Mouse (Mus musculus) neural tube, embryonic 13.5 days (tissue): Measurements from ENCODE around the gene Nemp1. TPM values are rescaled to one million over a fixed set of nuclear protein-coding genes. Genes with fewer than 3 reads are reported as not detected.

ENCODE experiments used
- ATAC-seq: fragments of 200-750 bp; cut with Nextera tagmentation; 2 replicates; pipeline ENCODE4 v1.8.0; 2017; ENCODE audit warnings: low read depth, mild to moderate bottlenecking, moderate TSS enrichment, moderate library complexity
- H3K27ac ChIP-seq: fragments of 300-500 bp; sonication (generic); replicated peaks from 2 replicates; pipeline ENCODE4 v1.5.1; 2015; ENCODE audit warnings: moderate library complexity, mild to moderate bottlenecking, inconsistent platforms
- H3K27me3 ChIP-seq: fragments of 300-500 bp; sonication (generic); 2 replicates; pipeline ENCODE4 v1.6.1; 2015; ENCODE audit warnings: mild to moderate bottlenecking, inconsistent platforms
- H3K36me3 ChIP-seq: fragments of 300-500 bp; sonication (generic); 2 replicates; pipeline ENCODE4 v1.6.1; 2015; ENCODE audit warnings: mild to moderate bottlenecking, inconsistent platforms
- H3K4me1 ChIP-seq: fragments of 300-500 bp; sonication (generic); replicated peaks from 2 replicates; pipeline ENCODE4 v1.6.1; 2015; ENCODE audit warnings: inconsistent platforms
- H3K4me2 ChIP-seq: fragments of 300-500 bp; sonication (generic); 2 replicates; pipeline ENCODE4 v1.6.1; 2015; ENCODE audit warnings: inconsistent platforms, mild to moderate bottlenecking, moderate library complexity
- H3K4me3 ChIP-seq: fragments of 300-500 bp; sonication (generic); 2 replicates; pipeline ENCODE4 v1.5.1; 2015; ENCODE audit warnings: mild to moderate bottlenecking, inconsistent platforms
- H3K9ac ChIP-seq: fragments of 300-500 bp; sonication (generic); 2 replicates; pipeline ENCODE4 v1.6.1; 2015; ENCODE audit warnings: moderate library complexity, mild to moderate bottlenecking, inconsistent platforms
- H3K9me3 ChIP-seq: fragments of 300-500 bp; sonication (generic); 2 replicates; pipeline ENCODE4 v1.6.1; 2016; ENCODE audit warnings: inconsistent platforms
- WGBS: fragments of 180-500 bp; shearing (Covaris S2); methylation state at CpG from one replicate; pipeline ENCODE4 v1.1.7; 2015; 5-methylcytosine and 5-hydroxymethylcytosine counted together
- polyA plus RNA-seq: library from polyadenylated mRNA; unstranded; fragments of >200 nt; fragmentation: Nextera tagmentation; extraction: Ambion mirVana; gene quantifications from 2 replicates; pipeline ENCODE4 v1.2.1, GENCODE M21; 2015

Nemp1 gene
- polyA plus RNA-seq, 1 experiment from 2014 or later, result 3.3 TPM

DNA sequence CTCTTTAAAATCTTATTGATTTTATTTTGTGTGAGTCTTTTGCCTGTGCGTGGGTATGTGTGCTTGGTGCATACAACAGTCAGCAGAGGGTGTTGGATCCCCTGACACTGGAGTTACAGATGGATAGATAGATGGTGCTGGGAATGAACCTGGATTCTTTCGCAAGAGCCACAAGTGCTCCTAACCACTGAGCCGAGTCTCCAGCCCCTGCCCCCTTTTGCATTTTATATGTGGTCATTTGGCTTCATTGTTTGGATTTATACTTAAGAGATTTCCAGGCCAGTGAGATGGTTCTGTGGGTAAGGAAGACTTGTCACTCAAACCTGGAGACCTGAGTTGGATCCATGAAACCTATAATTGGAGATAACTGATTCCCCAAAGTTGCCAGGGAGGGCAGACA lies 13.2 kb downstream of the Nemp1 start:
- Histone ChIP-seq H3K27me3 (no peaks in the 10 kb centered on the region), H3K4me2 (no peak overlapping the region), H3K9ac (no peak overlapping the region), H3K36me3 (no peaks in the 10 kb centered on the region), H3K4me1 (peaks cover 17% of the 10 kb centered on the region), H3K27ac (no peak overlapping the region), H3K4me3 (no peak overlapping the region), H3K9me3 (no peaks in the 10 kb centered on the region)
- WGBS, result 94% methylated on average over 3 of the region's 3 CpGs
- no peak for ATAC-seq

DNA sequence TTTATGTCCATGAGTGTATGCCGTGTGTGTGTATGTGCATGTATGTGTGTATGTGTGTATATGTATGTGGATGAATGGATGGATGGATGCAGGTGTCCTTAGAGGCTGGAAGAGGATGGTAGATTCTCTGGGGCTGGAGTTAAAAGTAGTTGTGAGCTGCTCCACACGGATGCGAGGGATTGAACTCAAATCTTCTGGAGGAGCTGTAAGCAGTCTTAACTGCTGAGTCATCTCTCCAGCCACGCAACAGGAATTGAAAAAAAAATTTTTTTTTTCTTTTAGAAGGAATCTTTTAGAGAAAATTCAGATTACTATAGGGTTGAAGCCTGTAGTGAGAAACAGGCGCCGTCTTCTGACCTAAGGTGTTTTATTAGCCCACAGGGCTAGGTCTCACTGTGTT lies 16.2 kb downstream of the Nemp1 start:
- no peaks in the 10 kb centered on the region for H3K27me3 ChIP-seq
- no peak overlapping the region for H3K4me3 ChIP-seq
- no peak for ATAC-seq
- WGBS, result 97% methylated on average over 6 of the region's 6 CpGs
- H3K4me2 ChIP-seq, result no peak overlapping the region
- H3K27ac ChIP-seq, result no peak overlapping the region
- H3K4me1 ChIP-seq, result peaks cover 5% of the 10 kb centered on the region
- H3K9ac ChIP-seq, result no peak overlapping the region
- no peaks in the 10 kb centered on the region for H3K9me3 ChIP-seq
- no peaks in the 10 kb centered on the region for H3K36me3 ChIP-seq

GRCm38 (mm10) chr10:127691053-127691452 lies 24.4 kb downstream of the Nemp1 start:
- no peak overlapping the region for H3K9ac ChIP-seq
- no peaks in the 10 kb centered on the region for H3K9me3 ChIP-seq
- no peaks in the 10 kb centered on the region for H3K27me3 ChIP-seq
- WGBS, result 26% methylated on average over 1 of the region's 1 CpGs
- ATAC-seq, result no peak
- H3K4me1 ChIP-seq, result no peaks in the 10 kb centered on the region
- no peak overlapping the region for H3K4me3 ChIP-seq
- H3K4me2 ChIP-seq, result no peak overlapping the region
- H3K27ac ChIP-seq, result no peak overlapping the region
- peaks cover 32% of the 10 kb centered on the region for H3K36me3 ChIP-seq

GRCm38 (mm10) chr10:127694636-127695035 lies 27.9 kb downstream of the Nemp1 start:
- H3K27me3 ChIP-seq, result no peaks in the 10 kb centered on the region
- no peak overlapping the region for H3K4me3 ChIP-seq
- H3K4me2 ChIP-seq, result no peak overlapping the region
- WGBS, result 63% methylated on average over 2 of the region's 2 CpGs
- no peaks in the 10 kb centered on the region for H3K9me3 ChIP-seq
- no peak for ATAC-seq
- peaks cover 44% of the 10 kb centered on the region for H3K36me3 ChIP-seq
- no peaks in the 10 kb centered on the region for H3K4me1 ChIP-seq
- no peak overlapping the region for H3K9ac ChIP-seq
- H3K27ac ChIP-seq, result no peak overlapping the region

DNA sequence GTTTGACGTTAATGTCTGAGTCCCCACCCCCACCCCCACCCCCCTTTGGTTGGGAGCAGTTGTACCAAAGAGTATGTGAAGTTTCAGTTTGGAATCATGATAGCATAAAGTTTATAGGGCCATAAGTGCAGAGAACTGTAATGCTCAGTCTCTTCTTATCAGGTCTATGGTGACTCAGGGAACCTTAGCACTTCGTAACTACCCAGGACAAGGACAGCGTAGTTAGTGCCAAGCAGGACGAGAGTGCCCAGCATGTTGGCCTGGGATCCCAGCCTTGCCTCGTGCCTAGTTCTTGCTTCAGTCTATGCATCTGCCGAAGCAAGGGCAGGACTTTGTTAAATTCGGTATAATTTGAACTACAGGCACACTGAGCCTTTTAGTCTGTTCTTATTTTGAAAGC lies 29.1 kb downstream of the Nemp1 start:
- H3K4me3 ChIP-seq, result no peak overlapping the region
- no peak overlapping the region for H3K9ac ChIP-seq
- no peak overlapping the region for H3K4me2 ChIP-seq
- H3K9me3 ChIP-seq, result no peaks in the 10 kb centered on the region
- no peak overlapping the region for H3K27ac ChIP-seq
- WGBS, result 93% methylated on average over 7 of the region's 7 CpGs
- H3K27me3 ChIP-seq, result no peaks in the 10 kb centered on the region
- ATAC-seq, result no peak
- H3K4me1 ChIP-seq, result no peaks in the 10 kb centered on the region
- peaks cover 46% of the 10 kb centered on the region for H3K36me3 ChIP-seq

DNA sequence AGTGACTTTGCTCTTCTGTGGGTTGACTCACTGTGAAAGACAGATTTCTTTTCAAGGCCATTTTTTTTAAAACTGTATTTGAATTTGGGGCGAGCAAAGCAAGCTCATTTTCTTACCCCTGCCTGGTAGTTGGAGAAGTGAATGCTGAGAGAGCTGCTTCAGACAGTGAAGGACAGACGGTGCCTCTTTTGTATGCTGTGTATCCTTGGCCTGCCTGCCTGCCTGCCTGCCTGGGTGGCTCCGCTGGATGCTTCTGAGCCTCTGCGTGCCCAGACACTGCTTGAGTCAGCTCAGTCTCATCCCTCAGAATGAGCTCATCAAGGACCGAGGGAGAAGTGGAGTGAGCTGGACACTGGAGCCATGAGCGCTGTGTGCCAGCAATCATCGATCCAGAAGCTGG lies 32.3 kb downstream of the Nemp1 start:
- 91% methylated on average over 7 of the region's 7 CpGs for WGBS
- Histone ChIP-seq H3K9me3 (no peaks in the 10 kb centered on the region), H3K4me1 (no peaks in the 10 kb centered on the region), H3K27me3 (no peaks in the 10 kb centered on the region), H3K27ac (no peak overlapping the region), H3K9ac (no peak overlapping the region), H3K4me3 (no peak overlapping the region), H3K36me3 (peaks cover 30% of the 10 kb centered on the region), H3K4me2 (no peak overlapping the region)
- ATAC-seq, result no peak

GRCm38 (mm10) chr10:127703299-127703698 lies 36.6 kb downstream of the Nemp1 start:
- H3K9me3 ChIP-seq, result no peaks in the 10 kb centered on the region
- H3K4me2 ChIP-seq, result no peak overlapping the region
- H3K27me3 ChIP-seq, result no peaks in the 10 kb centered on the region
- H3K4me1 ChIP-seq, result no peaks in the 10 kb centered on the region
- no peak overlapping the region for H3K27ac ChIP-seq
- 53% methylated on average over 4 of the region's 4 CpGs for WGBS
- H3K36me3 ChIP-seq, result peaks cover 15% of the 10 kb centered on the region
- no peak overlapping the region for H3K9ac ChIP-seq
- ATAC-seq, result no peak
- H3K4me3 ChIP-seq, result no peak overlapping the region

DNA sequence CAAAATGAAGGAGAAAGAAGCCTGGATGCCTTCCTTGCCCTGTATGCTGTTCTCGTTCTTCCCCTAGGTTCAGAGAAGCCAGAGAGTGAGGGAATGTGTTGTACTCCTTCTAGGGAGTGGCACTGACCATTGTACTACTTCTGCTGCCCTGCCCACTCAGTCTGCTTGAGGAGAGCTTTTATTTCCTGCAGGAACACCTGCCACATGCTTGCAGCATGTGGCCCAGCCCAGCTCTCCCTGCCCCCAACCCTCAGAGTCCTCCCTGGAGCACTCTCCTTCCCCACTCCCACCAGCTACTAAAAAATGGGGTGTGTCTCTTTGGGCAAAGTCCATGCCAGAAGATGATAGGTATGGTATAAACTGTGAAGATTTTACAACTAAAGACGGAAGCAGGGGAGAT lies 37.6 kb downstream of the Nemp1 start:
- H3K4me2 ChIP-seq, result no peak overlapping the region
- H3K36me3 ChIP-seq, result 0 out of 2 replicates have a peak, but pooled peaks cover 5% of the 10 kb centered on the region
- no peak for ATAC-seq
- H3K9me3 ChIP-seq, result no peaks in the 10 kb centered on the region
- H3K27ac ChIP-seq, result no peak overlapping the region
- H3K9ac ChIP-seq, result no peak overlapping the region
- H3K4me3 ChIP-seq, result no peak overlapping the region
- no peaks in the 10 kb centered on the region for H3K4me1 ChIP-seq
- 71% methylated on average over 2 of the region's 2 CpGs for WGBS
- no peaks in the 10 kb centered on the region for H3K27me3 ChIP-seq

DNA sequence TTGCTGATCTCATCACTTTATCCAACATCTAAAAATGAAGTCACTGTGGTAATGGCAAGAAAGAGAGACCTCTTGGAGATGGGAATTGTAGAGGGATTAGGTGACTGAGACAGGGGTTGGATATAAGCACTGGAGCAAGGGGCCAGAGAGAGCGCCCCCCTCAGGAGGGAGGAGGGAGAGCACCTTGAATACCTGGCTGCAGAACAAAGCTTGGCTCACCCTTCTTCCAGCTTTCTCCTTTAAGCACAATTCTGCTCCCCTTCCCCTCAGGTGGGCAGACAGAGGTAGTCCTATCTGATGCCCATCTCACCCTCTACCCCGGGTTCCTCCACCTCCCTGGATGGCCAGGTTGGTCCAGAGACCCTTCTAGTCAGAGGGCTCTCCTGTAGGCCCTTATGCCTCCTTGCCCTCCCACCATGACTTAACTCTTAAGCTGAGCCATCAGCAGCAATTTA lies 38.1 kb downstream of the Nemp1 start, which contains the start of gene Myo1a:
Gene Myo1a, plus strand, starts transcription at position 405 of the 455 bp plus-strand sequence.
- Histone ChIP-seq H3K27me3 (no peaks in the 10 kb centered on the region), H3K27ac (no peak within 1 kb of the TSS), H3K9me3 (no peaks in the 10 kb centered on the region), H3K9ac (no peak within 1 kb of the TSS), H3K36me3 (0 out of 2 replicates have a peak, but pooled peaks cover 2% of the 10 kb centered on the region), H3K4me3 (no peak within 1 kb of the TSS), H3K4me2 (no peak within 1 kb of the TSS), H3K4me1 (no peaks in the 10 kb centered on the region)
- no peak for ATAC-seq
- 77% methylated on average over 2 of the region's 2 CpGs for WGBS

DNA sequence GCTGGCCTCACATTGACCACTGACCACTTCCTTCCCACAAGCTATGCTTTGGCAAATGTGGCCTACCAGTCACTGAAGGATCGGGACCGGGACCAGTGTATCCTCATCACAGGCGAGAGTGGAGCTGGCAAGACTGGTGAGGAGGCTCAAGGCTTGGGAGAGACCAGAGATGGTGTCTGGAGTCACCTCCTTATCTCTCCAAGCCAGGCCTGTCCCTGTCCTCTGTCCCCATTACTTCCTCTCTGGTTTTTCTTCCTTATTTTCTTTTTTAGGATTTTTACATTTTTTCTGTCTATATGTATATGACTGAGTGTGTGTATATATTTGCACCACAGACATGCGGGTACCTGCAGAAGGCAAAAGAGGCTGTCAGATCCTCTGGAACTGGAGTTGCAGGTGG lies 39.1 kb downstream of the Nemp1 start:
- Histone ChIP-seq H3K9ac (no peak overlapping the region), H3K27ac (no peak overlapping the region), H3K4me3 (no peak overlapping the region), H3K27me3 (no peaks in the 10 kb centered on the region), H3K4me1 (no peaks in the 10 kb centered on the region), H3K9me3 (no peaks in the 10 kb centered on the region), H3K4me2 (no peak overlapping the region), H3K36me3 (no peaks in the 10 kb centered on the region)
- ATAC-seq, result no peak
- 93% methylated on average over 4 of the region's 4 CpGs for WGBS

DNA sequence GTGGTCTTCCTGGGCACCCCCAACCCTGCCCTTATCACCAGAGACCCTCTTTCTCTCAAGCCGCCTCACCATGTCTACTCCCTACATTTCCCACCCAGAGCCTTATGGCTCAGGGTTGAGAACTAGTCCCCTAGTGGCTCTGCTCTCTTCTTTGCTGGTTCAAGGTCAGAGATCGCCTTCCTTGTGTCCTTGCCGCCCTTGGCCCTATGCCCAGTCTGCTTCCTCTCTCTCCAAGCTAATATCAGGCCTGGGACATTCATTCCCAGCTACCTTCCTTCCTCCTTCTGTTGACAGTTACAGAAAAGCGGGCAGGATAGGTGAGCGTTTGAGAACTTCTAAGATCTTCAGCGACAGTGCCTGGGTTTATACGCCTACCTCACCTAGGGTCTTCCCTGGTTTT lies 41.0 kb downstream of the Nemp1 start:
- no peak overlapping the region for H3K27ac ChIP-seq
- no peak overlapping the region for H3K9ac ChIP-seq
- H3K4me1 ChIP-seq, result no peaks in the 10 kb centered on the region
- WGBS, result 89% methylated on average over 7 of the region's 7 CpGs
- no peaks in the 10 kb centered on the region for H3K27me3 ChIP-seq
- no peak overlapping the region for H3K4me2 ChIP-seq
- H3K36me3 ChIP-seq, result no peaks in the 10 kb centered on the region
- H3K4me3 ChIP-seq, result no peak overlapping the region
- no peak for ATAC-seq
- no peaks in the 10 kb centered on the region for H3K9me3 ChIP-seq

GRCm38 (mm10) chr10:127708850-127709370 lies 42.2 kb downstream of the Nemp1 start:
- no peak overlapping the region for H3K9ac ChIP-seq
- no peak overlapping the region for H3K4me3 ChIP-seq
- H3K4me1 ChIP-seq, result no peaks in the 10 kb centered on the region
- no peak overlapping the region for H3K27ac ChIP-seq
- H3K4me2 ChIP-seq, result no peak overlapping the region
- H3K36me3 ChIP-seq, result no peaks in the 10 kb centered on the region
- 84% methylated on average over 3 of the region's 3 CpGs for WGBS
- no peaks in the 10 kb centered on the region for H3K27me3 ChIP-seq
- no peaks in the 10 kb centered on the region for H3K9me3 ChIP-seq
- no peak for ATAC-seq

DNA sequence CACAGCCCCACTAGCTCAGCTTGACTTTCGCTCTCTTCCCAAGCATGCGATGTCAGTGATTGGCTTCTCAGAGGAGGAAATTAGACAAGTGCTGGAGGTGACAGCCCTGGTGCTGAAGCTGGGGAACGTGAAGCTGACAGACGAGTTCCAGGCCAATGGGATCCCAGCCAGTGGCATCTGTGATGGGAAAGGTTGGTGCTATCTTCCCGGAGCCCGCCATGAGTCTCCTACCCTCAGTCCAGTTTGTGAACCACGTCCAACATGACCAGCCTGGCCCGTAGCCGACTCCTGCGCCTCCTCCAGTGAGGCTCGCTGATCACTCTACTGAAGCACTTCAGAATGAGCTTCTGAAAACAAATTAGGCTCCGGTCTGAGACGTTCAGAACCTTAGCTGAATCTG lies 43.6 kb downstream of the Nemp1 start:
- ATAC-seq, result no peak
- no peak overlapping the region for H3K27ac ChIP-seq
- no peak overlapping the region for H3K4me3 ChIP-seq
- no peak overlapping the region for H3K4me2 ChIP-seq
- H3K27me3 ChIP-seq, result no peaks in the 10 kb centered on the region
- no peaks in the 10 kb centered on the region for H3K9me3 ChIP-seq
- no peaks in the 10 kb centered on the region for H3K4me1 ChIP-seq
- no peak overlapping the region for H3K9ac ChIP-seq
- 88% methylated on average over 13 of the region's 13 CpGs for WGBS
- no peaks in the 10 kb centered on the region for H3K36me3 ChIP-seq
